Mouse (Mus musculus) central nervous system, embryonic 18 days (tissue): ENCODE measurements around the gene Wasf3. TPM values are rescaled to one million over a fixed set of nuclear protein-coding genes. Genes with fewer than 3 reads are reported as not detected.

ENCODE experiments used
- polyA plus RNA-seq: library from polyadenylated mRNA; depleted of rRNA; stranded (reverse); fragments of >200 nt; gene quantifications from 2 replicates; pipeline ENCODE4 v1.2.3, GENCODE M21; 2012; rRNA removed

The Wasf3 gene
- polyA plus RNA-seq, result 26.3 and 27.3 TPM in 2 replicates

GRCm38 (mm10) chr5:146384935-146385591 is at the start of gene Wasf3:
TSS of gene Wasf3 (plus strand) at chr5:146384985.

GRCm38 (mm10) chr5:146481665-146482064 is 96.9 kb downstream of the Wasf3 start, which contains the start of gene Gm6408:
TSS of gene Gm6408 (plus strand) at chr5:146481965.

GRCm38 (mm10) chr5:146491063-146491462 is 106.3 kb downstream of the Wasf3 start, which contains the start of gene Gm6370:
TSS of gene Gm6370 (plus strand) at chr5:146491363.

GRCm38 (mm10) chr5:146502099-146502498 is 117.3 kb downstream of the Wasf3 start, which contains the start of gene 4930449I24Rik:
TSS of gene 4930449I24Rik (plus strand) at chr5:146502399.

GRCm38 (mm10) chr5:146513823-146514222 is 129.0 kb downstream of the Wasf3 start, which contains the start of gene Gm3402:
TSS of gene Gm3402 (plus strand) at chr5:146514123.

Other genes with a start within 250 kb of the Wasf3 start
- gene Gm5565, start 224.4 kb upstream of the Wasf3 start, polyA plus RNA-seq, result not detected in 2 replicates
- not detected in 2 replicates for gene Gm6309, start 214.3 kb upstream of the Wasf3 start, polyA plus RNA-seq
- gene 1700001J03Rik, start 199.7 kb upstream of the Wasf3 start, polyA plus RNA-seq, result 0.51 and 0.78 TPM in 2 replicates
- gene Rnf6, start 163.4 kb upstream of the Wasf3 start, polyA plus RNA-seq, result 21.4 and 22.5 TPM in 2 replicates
- gene Cdk8, start 153.8 kb upstream of the Wasf3 start, polyA plus RNA-seq, result 62.7 and 62.9 TPM in 2 replicates
- gene Gm6408, start 97.0 kb downstream of the Wasf3 start, polyA plus RNA-seq, result 0.09 TPM in 1 of 2 replicates, not detected in the other
- gene Gm6370, start 106.4 kb downstream of the Wasf3 start, polyA plus RNA-seq, result not detected in 2 replicates
- gene 4930449I24Rik, start 117.4 kb downstream of the Wasf3 start, polyA plus RNA-seq, result not detected in 2 replicates
- gene Gm3402, start 129.1 kb downstream of the Wasf3 start, polyA plus RNA-seq, result not detected in 2 replicates
- gene Gm3404, start 140.8 kb downstream of the Wasf3 start, polyA plus RNA-seq, result not detected in 2 replicates
- not detected in 2 replicates for gene Gm3409, start 152.7 kb downstream of the Wasf3 start, polyA plus RNA-seq
- not detected in 2 replicates for gene Gm3415, start 171.2 kb downstream of the Wasf3 start, polyA plus RNA-seq
- gene Gpr12, start 200.3 kb downstream of the Wasf3 start, polyA plus RNA-seq, result 46.4 and 53.1 TPM in 2 replicates